Mouse (Mus musculus): Measurements from ENCODE around the gene Papln. TPM values are rescaled to one million over a fixed set of nuclear protein-coding genes. Genes with fewer than 3 reads are reported as not detected.

Gene Papln
- polyA plus RNA-seq (2015; fragmentation: Nextera tagmentation; extraction: Ambion mirVana) = 0.24 and 0.71 TPM in 2 replicates

GRCm38 (mm10) chr12:83763311-83764043 is at the start of gene Papln:
Papln (plus strand) TSS chr12:83763634.

Other genes with a start within 250 kb of the Papln start
- 27.0 and 27.7 TPM in 2 replicates for gene Dcaf4, start 243.2 kb upstream of the Papln start, polyA plus RNA-seq (2015; fragmentation: Nextera tagmentation; extraction: Ambion mirVana)
- 9.3 and 10.4 TPM in 2 replicates for gene Zfyve1, start 166.4 kb upstream of the Papln start, polyA plus RNA-seq (2015; fragmentation: Nextera tagmentation; extraction: Ambion mirVana)
- 118 and 121 TPM in 2 replicates for gene Rbm25, start 132.4 kb upstream of the Papln start, polyA plus RNA-seq (2015; fragmentation: Nextera tagmentation; extraction: Ambion mirVana)
- 27.9 and 29.3 TPM in 2 replicates for gene Psen1, start 75.5 kb upstream of the Papln start, polyA plus RNA-seq (2015; fragmentation: Nextera tagmentation; extraction: Ambion mirVana)
- gene Numb, start 158.3 kb downstream of the Papln start, polyA plus RNA-seq (2015; fragmentation: Nextera tagmentation; extraction: Ambion mirVana) = 13.6 and 14.2 TPM in 2 replicates
- gene Riox1, start 187.0 kb downstream of the Papln start, polyA plus RNA-seq (2015; fragmentation: Nextera tagmentation; extraction: Ambion mirVana) = 3.3 and 4.5 TPM in 2 replicates
- not detected in 2 replicates for gene Heatr4, start 221.2 kb downstream of the Papln start, polyA plus RNA-seq (2015; fragmentation: Nextera tagmentation; extraction: Ambion mirVana)
- gene Acot2, start 224.2 kb downstream of the Papln start, polyA plus RNA-seq (2015; fragmentation: Nextera tagmentation; extraction: Ambion mirVana) = 70.7 and 99.4 TPM in 2 replicates
- 38.2 and 41.2 TPM in 2 replicates for gene Acot1, start 245.9 kb downstream of the Papln start, polyA plus RNA-seq (2015; fragmentation: Nextera tagmentation; extraction: Ambion mirVana)

All from skeletal muscle tissue, postnatal 0 days (tissue).